Comparison of ENCODE assay signal across 8 mouse cellular contexts in the genomic region with DNA sequence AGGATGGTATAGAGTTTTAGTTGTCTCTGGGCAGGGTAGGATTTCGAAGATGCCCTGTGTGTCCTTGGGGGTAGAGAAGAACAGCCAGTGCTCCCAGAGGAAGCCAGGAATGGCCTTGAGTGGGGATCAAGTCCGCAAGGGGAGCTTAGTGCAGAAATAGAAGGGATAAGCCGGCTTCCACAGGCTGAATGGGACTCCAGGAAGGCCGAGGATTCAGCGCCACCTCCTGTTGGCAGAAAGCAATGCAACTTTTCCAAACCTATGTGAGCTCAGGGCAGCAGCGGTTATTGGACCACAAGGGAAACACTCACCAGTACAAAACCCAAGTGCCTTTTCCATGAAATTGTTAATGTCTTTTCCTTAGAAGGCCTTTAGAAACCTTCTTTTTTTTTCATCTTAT. TPM values are rescaled to one million over a fixed set of nuclear protein-coding genes. Genes with fewer than 3 reads are reported as not detected.
DNase-seq lines count a peak whose midpoint lies in the region; ATAC-seq lines count a peak whose summit lies in the region.

No protein-coding gene starts in this region.

- 11% methylated on average over 6 of the region's 6 CpGs for WGBS in neural tube, embryonic 13.5 days

- H3K4me2 ChIP-seq in neural tube, embryonic 13.5 days, result no peak overlapping the region

- no peak overlapping the region for H3K4me3 ChIP-seq in neural tube, embryonic 13.5 days

- H3K9me3 ChIP-seq in neural tube, embryonic 13.5 days, result no peaks in the 10 kb centered on the region

- no peak overlapping the region for H3K27ac ChIP-seq in neural tube, embryonic 13.5 days (replicated peaks)

- peaks cover 17% of the 10 kb centered on the region for H3K27me3 ChIP-seq in neural tube, embryonic 13.5 days

- intact Hi-C loops in left cerebral cortex, postnatal 36 days (cut with DNase I), result loop anchor here (1.0 to 5.0 kb wide), 3 partner anchors 170 to 317 kb away; no protein-coding TSS in a partner anchor

- ATAC-seq in neural tube, embryonic 13.5 days (ENCODE audit: low read depth), result peak; percentile 44; the same call in 1 of the 2 replicates

- peaks cover 14% of the 10 kb centered on the region for H3K4me1 ChIP-seq in neural tube, embryonic 13.5 days (replicated peaks)

- H3K9ac ChIP-seq in neural tube, embryonic 13.5 days, result no peak overlapping the region

- peak; percentile 2 to 3 for DNase-seq in thymus, postnatal 36 days
- no peak for DNase-seq in thymus, postnatal 25 days
- peak; percentile 90 for DNase-seq in embryo, embryonic 10 days (ENCODE audit: low spot score)
- peak; percentile 47 for DNase-seq in gastrocnemius, postnatal 25 days
- peak; percentile 65 to 86 for DNase-seq in kidney, adult 8-10 months
- peak; percentile 85 to 90 for DNase-seq in left cerebral cortex, postnatal 36 days (ENCODE audit: low spot score in 2 of 2)
- peak; percentile 82 for DNase-seq in urinary bladder, postnatal 14 days (ENCODE audit: low spot score)

- H3K36me3 ChIP-seq in neural tube, embryonic 13.5 days, result no peaks in the 10 kb centered on the region

RNA-seq across cellular contexts. Expression of gene Sntg2, which starts 3.4 kb away (rescaled TPM):
- total RNA-seq in gastrocnemius, postnatal 25 days (2021), result under 1 TPM; 0.38 to 0.64 TPM
- 1 to 10 TPM; 6.3 to 9.3 TPM for total RNA-seq in left cerebral cortex, postnatal 36 days (2021)
- 2.6 and 3.4 TPM in 2 replicates for polyA plus RNA-seq in neural tube, embryonic 13.5 days (2015; fragmentation: Nextera tagmentation; extraction: Ambion mirVana)

Comparison
In these comparisons a context has a peak if more than half of its experiments do, and no peak if none do; other contexts are left out.
1. RNA of gene Sntg2, which starts 3.4 kb away (total RNA-seq): 6.3 to 9.3 TPM in left cerebral cortex, postnatal 36 days; 0.38 to 0.64 TPM in gastrocnemius, postnatal 25 days; every median in the first group is over 4 times any median in the second.